Mouse (Mus musculus) embryonic fibroblast, embryonic 13.5 days (primary cell): Measurements from ENCODE around the gene AI597479. TPM values are rescaled to one million over a fixed set of nuclear protein-coding genes. Genes with fewer than 3 reads are reported as not detected.
"Not testable (repeated sequence)": the region's sequence is repeated elsewhere in the genome, so short reads cannot be mapped to it uniquely, and the experiment has no call there.

Source experiments
- H3K27ac ChIP-seq: 2 replicates; pipeline ENCODE4 v1.5.1; 2012; ENCODE audit warnings: low read length, control low read depth, inconsistent platforms; ENCODE audit not compliant: insufficient read depth
- H3K4me1 ChIP-seq: 2 replicates; pipeline ENCODE4 v1.6.1; 2011; ENCODE audit warnings: low read length; ENCODE audit not compliant: control insufficient read depth, insufficient read depth
- H3K4me3 ChIP-seq: 2 replicates; pipeline ENCODE4 v1.5.1; 2011; ENCODE audit warnings: mild to moderate bottlenecking, control low read depth, low read length; ENCODE audit not compliant: insufficient read depth
- CTCF ChIP-seq: IDR thresholded peaks from 2 replicates; pipeline ENCODE4 v1.5.1; 2011; ENCODE audit warnings: mild to moderate bottlenecking, control low read depth, low read length, moderate library complexity, borderline replicate concordance; ENCODE audit not compliant: insufficient read depth
- POLR2A ChIP-seq: IDR thresholded peaks from 2 replicates; pipeline ENCODE4 v1.6.1; 2011; ENCODE audit warnings: low read depth, mild to moderate bottlenecking, control low read depth, low read length, moderate library complexity
- polyA plus RNA-seq: library from polyadenylated mRNA; stranded (reverse); fragments of >200 nt; gene quantifications from 2 replicates; pipeline ENCODE4 v1.2.4, GENCODE M21; 2011; ENCODE audit warnings: low read depth; ENCODE audit not compliant: missing spikeins, insufficient read length

Gene AI597479
- polyA plus RNA-seq, 1 experiment, result 18.9 TPM

DNA sequence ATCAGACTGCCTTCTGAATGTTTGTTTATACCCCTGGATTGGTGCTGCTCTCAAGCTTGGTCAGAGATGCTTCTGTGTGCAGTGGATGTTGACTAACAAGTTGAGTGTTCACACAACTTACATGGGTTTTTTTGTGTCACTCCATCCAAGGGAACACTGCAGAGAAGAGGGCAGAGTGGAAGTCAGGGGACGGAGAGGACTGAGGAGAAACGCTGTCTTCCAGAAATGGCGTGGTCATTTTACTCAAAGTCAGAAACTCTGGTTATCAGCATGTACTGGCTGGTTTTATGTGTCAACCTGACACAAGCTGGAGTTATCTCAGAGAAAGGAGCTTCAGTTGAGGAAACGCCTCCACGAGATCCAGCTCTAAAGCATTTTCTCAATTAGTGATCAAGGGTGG is 22.4 kb downstream of the AI597479 start:
- Histone ChIP-seq H3K4me3 (no peak overlapping the region), H3K4me1 (peaks cover 5% of the 10 kb centered on the region; the same call in 1 of the 2 replicates), H3K27ac (peak overlapping the region; percentile 37; the same call in 1 of the 2 replicates)
- TF ChIP-seq CTCF (no peak), POLR2A (no peak)

DNA sequence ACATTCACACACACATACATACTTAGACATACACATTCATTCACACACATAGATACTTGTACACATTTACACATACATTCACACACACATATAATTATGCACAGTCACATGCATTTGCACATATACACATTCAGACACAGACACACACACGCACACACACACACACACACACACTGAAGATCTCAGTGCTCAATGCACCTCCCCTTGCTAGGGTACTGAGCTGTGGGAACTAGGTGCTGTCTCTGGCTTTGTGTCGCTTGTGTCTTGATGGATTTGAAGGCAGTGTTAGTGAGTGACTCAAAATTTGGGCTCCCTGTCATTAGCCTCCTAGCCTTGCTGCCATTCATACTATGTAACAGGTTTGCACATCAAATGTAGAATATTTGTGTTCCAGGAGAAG is 24.1 kb downstream of the AI597479 start:
- no peak for TF ChIP-seq POLR2A
- no peak for TF ChIP-seq CTCF
- no peak overlapping the region for H3K27ac ChIP-seq
- peaks cover 5% of the 10 kb centered on the region; the same call in 1 of the 2 replicates for H3K4me1 ChIP-seq
- H3K4me3 ChIP-seq, result no peak overlapping the region

DNA sequence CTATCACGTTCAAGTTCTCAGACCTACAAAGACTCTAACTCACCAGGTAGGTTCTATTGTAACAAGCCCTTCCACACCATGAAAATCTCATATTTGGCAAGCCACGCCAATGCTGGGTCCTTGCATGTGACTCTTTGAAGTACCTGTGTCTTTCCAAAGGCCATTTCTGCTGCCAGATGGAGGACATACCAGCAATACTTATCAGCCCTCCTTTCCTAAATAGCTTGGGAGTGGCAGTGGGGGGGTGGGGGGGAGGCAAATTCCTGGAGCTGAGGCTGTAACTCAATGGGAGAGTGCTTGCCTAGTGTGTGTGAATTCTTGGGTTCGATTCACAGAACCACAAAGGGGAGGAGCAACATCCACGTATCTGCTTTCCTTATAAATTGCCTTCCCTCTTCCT is 26.2 kb downstream of the AI597479 start:
- H3K4me1 ChIP-seq, result peaks cover 16% of the 10 kb centered on the region

DNA sequence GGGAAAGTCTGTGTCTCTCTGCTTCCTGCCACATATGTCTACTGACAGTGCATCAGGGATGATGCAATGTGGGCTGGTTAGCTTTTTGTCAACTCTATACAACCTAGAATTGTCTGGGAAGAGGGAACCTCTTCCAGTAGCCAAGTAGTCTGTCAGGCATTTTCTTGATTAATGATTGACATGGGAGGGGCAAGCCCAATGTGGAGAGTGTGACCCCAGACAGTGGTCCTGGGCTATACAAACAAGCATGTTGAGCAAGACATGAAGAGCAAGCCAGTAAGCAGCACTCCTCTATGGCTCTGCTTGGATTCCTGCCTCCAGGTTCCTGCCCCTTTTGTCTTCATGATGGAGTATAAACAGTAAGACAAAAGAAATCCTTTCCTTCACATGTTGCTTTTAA is 28.7 kb downstream of the AI597479 start:
- peak overlapping the region; percentile 59 for H3K27ac ChIP-seq
- TF ChIP-seq CTCF (no peak), POLR2A (no peak)
- H3K4me1 ChIP-seq, result peaks cover 25% of the 10 kb centered on the region
- no peak overlapping the region for H3K4me3 ChIP-seq

More for the DNA sequence above, 26.2 kb downstream of the AI597479 start:
- Histone ChIP-seq H3K4me3 (no peak overlapping the region), H3K27ac (peak overlapping the region; percentile 16; the same call in 1 of the 2 replicates)
- no peak for TF ChIP-seq CTCF
- no peak for TF ChIP-seq POLR2A

DNA sequence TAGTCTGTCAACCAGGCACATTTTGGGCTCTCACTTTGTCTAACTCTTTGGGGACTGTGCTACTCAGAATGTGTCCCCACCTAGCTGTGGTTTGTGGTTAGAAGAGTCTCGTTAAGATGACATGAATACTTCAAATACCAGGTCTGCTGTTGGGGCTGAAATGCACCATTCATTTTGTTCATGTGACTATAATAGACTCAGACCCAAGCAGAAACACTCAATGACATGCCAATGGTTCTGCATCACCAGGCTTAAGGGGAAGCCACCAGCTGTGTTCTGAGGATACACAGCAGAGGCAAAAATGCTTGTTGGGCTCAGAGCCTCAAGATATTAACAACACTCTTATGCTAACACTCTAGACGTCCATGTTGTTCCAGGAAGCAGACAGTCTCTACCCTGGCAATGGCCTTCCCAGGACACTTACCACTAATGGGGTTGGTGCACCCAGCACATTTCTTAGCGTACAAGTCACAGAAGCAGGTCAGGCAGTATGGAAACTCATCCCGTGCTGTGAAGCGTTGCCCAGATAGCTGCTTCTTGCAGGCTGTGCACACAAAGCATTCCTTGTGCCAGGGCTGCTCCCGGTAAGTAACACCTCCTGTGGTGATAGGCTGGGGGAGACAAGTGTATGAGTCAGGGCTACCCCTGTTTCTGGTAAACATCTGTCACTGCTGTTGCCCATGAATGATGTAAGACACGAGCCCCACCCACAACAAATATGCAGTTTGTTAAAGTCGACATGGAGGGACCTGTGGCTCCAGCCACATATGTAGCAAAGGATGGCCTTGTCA is 29.5 kb downstream of the AI597479 start:
- TF ChIP-seq POLR2A (no peak), CTCF (no peak)

DNA sequence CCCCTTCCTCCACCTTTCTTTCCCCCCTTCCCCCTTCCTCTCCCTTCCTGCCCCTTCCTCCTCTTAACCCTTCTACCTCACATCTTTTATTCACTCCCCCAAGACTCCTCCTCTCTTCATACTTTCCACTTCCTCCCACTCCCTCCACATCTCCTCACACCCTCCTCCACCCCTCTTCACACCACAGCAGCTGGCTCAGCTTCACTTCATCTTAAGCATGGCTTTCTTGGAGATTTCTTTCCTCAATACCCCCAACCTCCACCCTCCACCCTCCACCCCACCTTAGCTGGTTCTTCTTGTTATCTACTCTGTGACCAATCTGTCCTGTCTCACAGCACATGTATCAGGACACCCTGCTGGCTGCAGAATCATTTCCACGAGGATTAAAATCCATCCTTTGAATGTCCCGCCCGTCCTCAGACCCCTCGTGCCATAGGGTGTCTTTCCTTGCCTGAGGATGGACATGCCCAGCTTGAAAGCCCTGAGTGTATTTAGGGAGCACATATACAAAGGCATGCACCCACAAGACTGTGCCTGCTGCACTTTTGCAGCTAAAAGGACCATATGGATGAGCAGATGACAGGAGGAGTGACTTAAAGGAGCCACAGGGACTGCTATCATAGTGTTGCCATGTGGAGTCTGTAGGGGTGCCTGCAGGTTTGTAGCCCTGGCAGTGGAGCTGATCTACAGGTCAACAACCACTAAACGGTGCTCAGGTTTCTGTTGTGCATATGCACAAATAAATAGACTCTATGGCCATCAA is 31.9 kb downstream of the AI597479 start:
- H3K4me1 ChIP-seq, result peaks cover 20% of the 10 kb centered on the region
- H3K27ac ChIP-seq, result peak overlapping the region; percentile 16; the same call in 1 of the 2 replicates
- TF ChIP-seq CTCF, result no peak
- no peak for TF ChIP-seq POLR2A
- no peak overlapping the region for H3K4me3 ChIP-seq

More for the DNA sequence above, 29.5 kb downstream of the AI597479 start:
- no peak overlapping the region for H3K4me3 ChIP-seq
- H3K4me1 ChIP-seq, result peaks cover 25% of the 10 kb centered on the region
- H3K27ac ChIP-seq, result peak overlapping the region; percentile 59

DNA sequence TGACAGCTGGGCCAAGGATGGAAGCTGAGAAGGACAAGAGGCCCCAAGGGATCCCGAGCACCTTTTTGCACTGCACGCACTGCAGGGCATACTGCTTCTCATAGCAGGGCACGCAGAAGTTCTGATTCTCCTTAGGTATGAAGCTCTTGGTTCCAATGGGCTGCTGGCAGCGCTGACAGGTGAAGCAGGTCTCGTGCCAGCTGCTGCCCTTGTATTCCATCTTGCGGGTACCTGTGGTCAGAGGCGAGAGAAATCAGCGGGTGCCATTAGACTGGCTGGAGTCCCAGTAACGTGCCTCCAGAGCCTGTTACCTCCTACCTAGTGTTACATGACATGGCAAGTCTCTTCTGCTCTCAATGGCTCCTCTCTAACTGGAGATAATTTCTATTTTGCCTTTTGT is 33.1 kb downstream of the AI597479 start:
- no peak overlapping the region for H3K4me3 ChIP-seq
- peaks cover 20% of the 10 kb centered on the region for H3K4me1 ChIP-seq
- TF ChIP-seq POLR2A, result no peak
- TF ChIP-seq CTCF, result no peak
- 0 out of 2 replicates have a peak overlapping the region, but pooled peaks have one; percentile 6 for H3K27ac ChIP-seq

DNA sequence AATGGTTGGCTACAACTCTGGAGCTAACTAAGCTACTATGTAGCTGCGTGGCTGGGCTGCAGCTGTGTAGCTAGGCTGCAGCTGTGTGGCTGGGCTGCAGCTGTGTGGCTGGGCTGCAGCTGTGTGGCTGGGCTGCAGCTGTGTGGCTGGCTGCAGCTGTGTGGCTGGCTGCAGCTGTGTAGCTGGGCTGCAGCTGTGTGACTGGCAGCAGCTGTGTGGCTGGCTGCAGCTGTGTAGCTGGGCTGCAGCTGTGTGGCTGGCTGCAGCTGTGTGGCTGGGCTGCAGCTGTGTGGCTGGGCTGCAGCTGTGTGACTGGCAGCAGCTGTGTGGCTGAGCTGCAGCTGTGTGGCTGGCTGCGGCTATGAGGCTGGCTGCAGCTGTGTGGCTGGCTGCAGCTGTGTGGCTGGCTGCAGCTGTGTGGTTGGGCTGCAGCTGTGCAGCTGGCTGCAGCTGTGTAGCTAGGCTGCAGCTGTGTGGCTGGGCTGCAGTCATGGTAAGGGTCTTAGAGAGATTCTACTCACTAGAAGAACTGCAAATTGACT is 38.0 kb downstream of the AI597479 start:
- not testable (repeated sequence) for H3K4me1 ChIP-seq, H3K4me3 ChIP-seq, H3K27ac ChIP-seq

DNA sequence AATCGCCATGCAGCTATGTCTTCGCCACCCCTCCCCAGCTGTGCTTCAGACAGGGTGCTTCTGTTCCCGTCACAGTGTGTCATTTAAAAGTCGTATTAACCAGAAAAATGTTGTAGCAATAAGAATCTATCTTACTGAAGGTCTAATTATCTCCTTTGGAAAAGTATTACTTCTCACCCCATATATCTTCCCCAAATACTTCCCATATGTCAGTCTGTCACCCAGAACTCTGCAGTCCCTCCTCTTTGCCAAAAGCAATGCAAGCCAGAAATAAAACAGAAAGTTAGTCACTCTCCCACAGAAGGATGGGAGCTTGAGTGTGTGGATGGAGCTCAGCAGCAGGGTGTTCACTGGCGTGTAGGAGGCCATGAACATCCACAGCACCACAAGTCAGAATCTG is 38.8 kb downstream of the AI597479 start:
- Histone ChIP-seq H3K4me1 (peaks cover 13% of the 10 kb centered on the region), H3K27ac (peak overlapping the region; percentile 23), H3K4me3 (no peak overlapping the region)
- TF ChIP-seq CTCF (no peak), POLR2A (no peak)

DNA sequence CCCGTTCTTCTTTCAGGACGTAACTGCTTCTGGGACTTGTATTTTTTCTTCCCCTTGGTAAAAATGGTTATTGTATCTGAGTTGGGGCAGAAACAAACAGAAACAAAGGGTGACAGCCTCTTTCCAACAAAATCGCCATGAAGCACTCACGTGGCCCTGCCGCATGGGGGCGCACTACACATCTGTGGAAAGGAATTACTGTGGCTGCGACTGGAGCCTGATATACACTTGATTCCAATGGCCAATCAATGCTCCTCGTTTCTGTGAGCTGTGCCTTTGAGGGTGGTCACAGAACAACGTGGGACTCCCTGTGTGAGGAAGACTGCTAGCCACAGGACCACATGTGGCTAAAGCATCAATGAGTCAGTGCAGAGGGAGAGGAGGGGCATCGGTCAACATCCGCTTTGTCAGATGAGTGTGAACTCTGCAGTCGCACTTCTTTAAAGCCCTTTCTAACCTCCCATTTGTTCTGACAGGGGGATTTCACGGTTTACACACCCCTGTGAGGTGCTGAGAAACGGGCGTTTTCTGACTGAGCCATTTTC is 39.8 kb downstream of the AI597479 start:
- Histone ChIP-seq H3K27ac (peak overlapping the region; percentile 23; the same call in 1 of the 2 replicates), H3K4me3 (no peak overlapping the region), H3K4me1 (peaks cover 18% of the 10 kb centered on the region)
- TF ChIP-seq CTCF (peak; percentile 18; the same call in 1 of the 2 replicates), POLR2A (no peak)
